Mouse (Mus musculus) effector memory CD4-positive, alpha-beta T cell, adult 7 months (primary cell): ENCODE data around the gene Ovol1. TPM values are rescaled to one million over a fixed set of nuclear protein-coding genes. Genes with fewer than 3 reads are reported as not detected.

Experiments used
- polyA plus RNA-seq: library from polyadenylated mRNA; unstranded; fragments of 100-300 nt; shearing (Covaris generic); gene quantifications from one replicate; pipeline ENCODE4 v1.2.1, GENCODE M21; 2017

The Ovol1 gene
- 0.17 TPM for polyA plus RNA-seq

DNA sequence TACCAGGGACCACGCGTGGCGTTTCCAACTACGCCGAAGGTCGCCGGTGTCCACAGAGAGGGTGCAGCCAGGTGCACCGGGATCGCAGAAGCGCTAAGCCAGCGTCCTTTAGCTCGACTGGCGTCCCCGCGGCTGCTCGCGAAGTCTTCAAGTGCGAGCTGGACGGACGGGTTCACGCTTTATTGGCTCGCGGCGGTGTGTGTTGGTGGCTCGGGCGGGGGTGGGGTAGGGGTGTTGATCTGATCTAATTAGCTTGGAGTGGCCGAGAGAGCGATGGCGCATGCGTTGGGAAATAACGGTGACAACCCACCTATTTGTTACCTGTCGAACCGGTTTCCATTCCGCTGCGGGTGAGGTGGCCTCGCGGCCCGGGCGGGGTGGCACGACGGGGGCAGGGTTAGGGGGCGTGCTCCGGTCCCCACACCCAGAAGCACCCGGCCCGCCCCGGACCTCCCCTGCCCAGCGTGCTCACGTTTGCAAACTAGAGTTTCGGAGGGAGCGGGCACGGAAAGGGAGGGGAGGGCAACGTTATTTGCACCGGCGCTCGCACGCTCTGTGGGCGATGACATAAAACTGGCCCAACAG is at the start of gene Ovol1:
Gene Ovol1 (minus strand): TSS at position 190 of the 585 bp plus-strand sequence.

DNA sequence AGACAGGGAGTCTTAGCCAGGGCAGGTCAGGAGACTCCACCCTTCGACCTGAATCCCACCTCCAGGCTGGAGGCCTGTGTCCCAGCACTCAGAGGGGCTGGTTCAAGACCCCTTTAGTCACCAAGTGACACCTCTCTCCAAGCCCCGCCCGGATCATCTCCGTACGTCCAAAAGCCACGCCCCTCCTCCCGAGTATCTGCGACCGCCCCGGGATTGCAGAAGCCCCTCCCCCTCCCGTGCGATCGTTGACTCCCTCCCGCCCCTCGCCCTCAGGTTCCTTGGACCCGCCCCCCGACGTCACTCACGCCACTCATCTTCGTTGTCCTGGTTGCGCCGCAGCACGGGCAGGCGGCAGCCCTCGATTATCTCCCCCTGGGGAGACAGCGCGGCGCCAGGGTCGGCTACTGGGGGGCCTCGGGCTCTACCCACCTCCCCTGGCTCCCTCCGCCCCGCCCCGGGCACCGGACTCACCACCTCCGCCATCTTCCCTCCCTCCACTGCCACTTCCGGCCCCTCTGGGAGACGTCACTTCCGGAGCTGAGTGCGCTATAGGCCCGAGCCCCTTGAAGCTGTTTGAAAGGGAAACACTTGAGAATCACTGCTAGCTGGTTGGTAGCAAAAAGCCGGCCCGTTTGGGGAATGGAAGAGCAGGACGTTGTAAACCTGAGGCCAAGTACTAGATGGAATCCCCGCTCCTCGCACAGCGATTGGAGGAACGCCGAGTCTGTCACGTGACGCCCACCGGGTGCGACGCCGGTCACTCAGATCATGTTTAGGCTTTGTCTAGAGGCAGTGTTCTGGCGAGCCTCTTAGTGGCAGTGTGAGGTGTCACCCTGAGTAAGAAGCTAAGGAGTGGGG is 49.3 kb upstream of the Ovol1 start, which contains the start of gene Kat5:
Gene Kat5 (minus strand): TSS at position 691 of the 858 bp plus-strand sequence.

DNA sequence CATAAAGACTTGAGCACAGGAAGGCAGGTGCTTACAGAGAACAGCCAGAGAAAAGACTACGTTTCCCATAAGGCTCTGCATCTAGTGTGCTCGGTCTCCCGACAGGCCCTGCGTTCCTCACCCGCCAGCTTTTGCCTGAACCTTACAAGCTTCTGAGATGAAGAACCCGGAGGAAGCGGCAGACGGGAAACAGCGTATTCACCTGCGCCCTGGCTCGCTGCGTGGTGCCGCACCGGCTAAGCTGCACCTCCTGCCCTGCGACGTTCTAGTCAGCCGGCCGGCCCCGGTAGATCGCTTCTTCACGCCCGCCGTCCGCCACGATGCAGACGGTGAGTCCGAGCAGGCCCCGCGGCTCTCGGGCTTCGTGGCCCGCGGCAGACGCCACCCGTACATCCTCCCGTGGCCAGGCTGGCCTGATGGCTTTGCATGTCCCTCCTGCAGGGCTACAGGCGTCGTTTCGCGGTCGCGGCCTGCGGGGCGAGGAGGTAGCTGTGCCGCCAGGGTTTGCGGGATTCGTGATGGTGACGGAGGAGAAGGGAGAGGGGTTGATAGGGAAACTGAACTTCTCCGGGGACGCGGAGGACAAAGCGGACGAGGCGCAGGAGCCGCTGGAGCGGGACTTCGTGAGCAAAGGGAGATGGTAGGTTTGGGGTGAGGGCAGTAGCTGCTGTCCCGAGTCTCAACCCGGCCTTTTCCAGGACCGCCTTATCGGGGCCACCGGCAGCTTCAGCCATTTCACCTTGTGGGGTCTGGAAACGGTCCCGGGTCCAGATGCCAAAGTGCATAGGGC is 41.5 kb upstream of the Ovol1 start, which contains the start of gene Rnaseh2c:
Gene Rnaseh2c (plus strand): TSS at position 122 of the 790 bp plus-strand sequence.

DNA sequence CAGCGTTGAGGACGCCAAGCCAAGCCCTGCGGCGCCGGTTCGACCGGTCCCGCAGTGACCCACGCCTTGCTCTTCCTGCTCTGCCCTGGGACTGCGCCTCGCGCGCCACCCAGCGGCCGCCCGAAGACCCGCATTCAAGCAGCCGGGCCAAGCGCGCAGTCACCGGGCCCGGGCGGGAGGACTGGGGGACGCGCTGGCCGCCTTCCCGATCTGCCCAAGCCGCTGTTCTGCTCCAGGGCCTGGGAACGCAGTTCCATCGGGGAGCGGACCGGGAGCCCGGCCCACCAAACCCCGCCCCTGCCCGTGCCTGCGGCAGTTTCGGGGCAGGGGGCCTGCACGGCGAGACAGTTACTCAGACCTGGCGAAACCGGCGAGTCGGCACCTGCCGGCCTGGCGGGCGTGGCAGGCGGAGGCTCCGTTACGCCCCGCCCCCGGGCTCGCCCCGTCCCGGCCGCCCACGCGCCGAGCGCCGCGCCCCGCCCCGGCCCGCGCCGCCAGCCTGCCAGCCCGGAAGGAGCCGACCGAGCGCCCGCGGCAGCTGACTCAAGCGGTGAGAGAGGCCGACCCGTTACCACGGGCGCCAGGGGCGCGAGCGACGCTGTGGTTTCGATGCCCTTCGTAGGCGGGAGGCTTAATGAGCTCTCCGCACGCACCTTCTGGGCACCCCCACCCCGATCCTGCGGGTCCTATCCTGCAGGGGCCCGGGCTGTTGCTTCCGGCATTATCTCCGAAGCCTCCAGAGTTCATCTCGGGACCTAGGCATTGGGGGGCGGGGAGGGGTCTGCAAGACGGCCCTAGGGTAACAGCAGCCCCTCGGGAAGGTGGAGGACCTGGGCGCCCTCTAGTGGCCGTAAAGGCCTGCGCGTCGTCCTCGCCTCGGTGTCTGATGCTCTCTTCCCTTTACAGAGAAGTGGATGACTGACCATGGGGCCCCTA is 7.4 kb upstream of the Ovol1 start, which contains the start of gene Ap5b1:
Gene Ap5b1 (plus strand): TSS at position 492 of the 936 bp plus-strand sequence.

DNA sequence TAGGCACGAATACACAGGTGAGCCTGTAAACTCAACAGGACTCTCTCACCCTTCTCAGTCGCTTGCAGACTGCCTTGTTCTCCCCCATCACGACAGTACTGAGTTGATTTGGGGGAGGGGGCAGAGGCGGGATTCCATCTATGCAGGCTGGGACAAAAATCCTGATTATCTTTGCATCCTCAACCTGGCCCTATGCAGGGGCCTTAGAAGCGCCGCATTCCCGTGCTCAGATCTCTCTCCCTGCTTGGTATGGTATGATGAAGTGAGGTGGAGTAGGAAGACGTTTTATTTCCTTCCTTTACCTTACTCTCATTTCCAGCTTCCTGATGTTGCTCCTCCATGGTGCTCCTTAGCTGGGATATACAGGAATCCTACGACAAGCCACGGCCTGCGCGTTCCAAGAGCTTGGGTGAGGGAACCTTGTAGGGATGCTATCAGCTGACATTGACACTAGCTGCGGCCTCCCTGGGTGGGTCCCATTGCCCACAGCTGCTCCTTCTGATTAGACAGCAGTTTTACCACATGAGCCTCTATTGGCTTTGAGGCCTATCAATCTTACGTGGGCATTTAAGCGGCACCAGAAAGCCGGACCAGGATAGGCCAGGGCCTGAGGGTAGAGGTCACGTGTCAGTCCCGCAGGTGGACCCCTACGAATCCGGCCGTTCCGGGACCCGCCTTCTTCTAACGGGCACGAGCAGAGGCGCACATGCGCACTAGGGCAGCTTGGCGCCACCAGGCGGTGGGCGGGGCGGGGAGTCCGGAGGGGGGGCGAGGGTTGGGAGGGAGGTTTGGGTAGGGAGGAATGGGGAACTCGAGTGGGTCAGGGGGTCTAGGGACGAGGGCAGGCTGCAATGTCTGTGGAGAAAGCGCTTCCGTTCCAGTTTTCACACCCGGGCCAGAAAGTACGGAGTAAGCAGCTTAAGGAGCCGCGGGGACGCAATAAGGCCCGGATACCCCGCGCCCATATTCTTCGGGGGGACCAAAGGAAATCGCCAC is 50.1 kb downstream of the Ovol1 start, which contains the start of gene Snx32:
Gene Snx32 (minus strand): TSS at position 508 of the 996 bp plus-strand sequence.

DNA sequence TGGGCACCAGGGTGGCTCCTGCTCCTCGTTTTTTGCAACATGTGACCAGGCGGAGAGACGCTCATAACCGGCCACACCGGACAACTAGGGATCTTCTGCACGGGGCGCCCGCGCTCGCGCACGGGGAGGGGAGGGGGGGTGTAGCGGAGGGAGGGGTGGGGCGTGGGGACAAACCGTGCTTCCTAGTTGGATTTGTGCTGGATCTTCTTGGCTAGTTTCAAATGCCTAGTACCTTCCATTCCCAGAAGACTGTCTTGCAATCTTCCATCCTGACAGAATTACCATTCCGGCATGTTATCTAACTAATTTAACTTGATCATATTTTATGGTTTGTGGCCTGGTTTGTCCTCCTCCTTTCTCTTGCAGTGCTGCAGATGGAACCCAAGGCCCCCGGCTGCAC is 56.8 kb downstream of the Ovol1 start, which contains the start of gene 1700020D05Rik:
Gene 1700020D05Rik (minus strand): TSS at position 101 of the 400 bp plus-strand sequence.

Other genes with a start within 250 kb of the Ovol1 start
- gene Catsper1, start 224.9 kb downstream of the Ovol1 start, polyA plus RNA-seq, result not detected
- 0.10 TPM for gene Cst6, start 211.1 kb downstream of the Ovol1 start, polyA plus RNA-seq
- 47.5 TPM for gene Eif1ad, start 193.9 kb downstream of the Ovol1 start, polyA plus RNA-seq
- gene Banf1, start 193.5 kb downstream of the Ovol1 start, polyA plus RNA-seq, result 160 TPM
- gene Sart1, start 171.9 kb downstream of the Ovol1 start, polyA plus RNA-seq, result 224 TPM
- 1.1 TPM for gene Tsga10ip, start 158.1 kb downstream of the Ovol1 start, polyA plus RNA-seq
- gene Drap1, start 135.7 kb downstream of the Ovol1 start, polyA plus RNA-seq, result 180 TPM
- gene AI837181, start 135.5 kb downstream of the Ovol1 start, polyA plus RNA-seq, result 23.6 TPM
- not detected for gene Fosl1, start 113.1 kb downstream of the Ovol1 start, polyA plus RNA-seq
- 5.7 TPM for gene Ccdc85b, start 102.8 kb downstream of the Ovol1 start, polyA plus RNA-seq
- 59.4 TPM for gene Fibp, start 100.0 kb downstream of the Ovol1 start, polyA plus RNA-seq
- 473 TPM for gene Ctsw, start 92.1 kb downstream of the Ovol1 start, polyA plus RNA-seq
- 2.7 TPM for gene Efemp2, start 86.7 kb downstream of the Ovol1 start, polyA plus RNA-seq
- 18.9 TPM for gene Mus81, start 72.2 kb downstream of the Ovol1 start, polyA plus RNA-seq
- 2,966 TPM for gene Cfl1, start 70.2 kb downstream of the Ovol1 start, polyA plus RNA-seq
- gene 1700020D05Rik, start 56.9 kb downstream of the Ovol1 start, polyA plus RNA-seq, result 0.38 TPM
- gene Snx32, start 50.1 kb downstream of the Ovol1 start, polyA plus RNA-seq, result 3.2 TPM
- 9.9 TPM for gene Ap5b1, start 7.4 kb upstream of the Ovol1 start, polyA plus RNA-seq
- 106 TPM for gene Rnaseh2c, start 41.2 kb upstream of the Ovol1 start, polyA plus RNA-seq
- gene Kat5, start 49.6 kb upstream of the Ovol1 start, polyA plus RNA-seq, result 87.0 TPM
- 333 TPM for gene Rela, start 76.8 kb upstream of the Ovol1 start, polyA plus RNA-seq
- 216 TPM for gene Sipa1, start 103.1 kb upstream of the Ovol1 start, polyA plus RNA-seq
- gene Map3k11, start 128.1 kb upstream of the Ovol1 start, polyA plus RNA-seq, result 60.9 TPM
- 38.2 TPM for gene Pcnx3, start 128.3 kb upstream of the Ovol1 start, polyA plus RNA-seq
- gene Kcnk7, start 143.7 kb upstream of the Ovol1 start, polyA plus RNA-seq, result 5.8 TPM
- 53.7 TPM for gene Ehbp1l1, start 165.7 kb upstream of the Ovol1 start, polyA plus RNA-seq
- gene Fam89b, start 169.0 kb upstream of the Ovol1 start, polyA plus RNA-seq, result 83.2 TPM
- 0.33 TPM for gene Ltbp3, start 180.3 kb upstream of the Ovol1 start, polyA plus RNA-seq
- gene Scyl1, start 210.8 kb upstream of the Ovol1 start, polyA plus RNA-seq, result 62.6 TPM